Mouse (Mus musculus): ENCODE data around the gene Chd3. TPM values are rescaled to one million over a fixed set of nuclear protein-coding genes. Genes with fewer than 3 reads are reported as not detected.
"Not testable (repeated sequence)": the region's sequence is repeated elsewhere in the genome, so short reads cannot be mapped to it uniquely, and the experiment has no call there.

The Chd3 gene
- polyA plus RNA-seq, 1 experiment from 2014 or later, result 68.0 TPM

DNA sequence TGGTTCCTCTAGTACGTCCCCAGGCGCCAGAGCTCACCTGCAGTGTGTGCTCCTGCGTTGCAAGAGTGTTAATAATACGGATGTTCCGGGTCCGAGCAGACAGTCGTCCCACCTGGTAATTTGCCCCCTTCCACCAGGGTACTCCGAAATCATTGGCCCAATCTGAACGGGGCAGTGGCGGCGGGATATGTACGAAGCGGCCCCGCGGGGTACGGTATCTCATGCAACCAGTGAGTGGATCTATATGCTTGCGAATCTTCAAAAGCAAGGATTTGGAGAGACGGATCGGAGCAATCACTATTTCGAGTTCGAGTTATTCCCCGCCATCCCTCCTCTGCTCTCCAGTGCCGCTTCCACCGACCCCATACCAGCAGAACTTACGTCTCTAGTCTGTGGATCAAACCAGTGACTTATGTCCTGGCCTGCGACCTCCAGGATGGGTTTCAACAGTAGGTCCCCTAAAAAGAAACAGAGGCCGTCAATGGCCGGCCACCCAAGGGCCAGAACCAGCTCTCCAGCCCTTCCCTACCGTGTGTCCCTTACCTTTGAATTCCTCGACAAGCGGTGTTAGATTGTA, 25.5 kb upstream of the Chd3 start:
- not testable (repeated sequence) for ATAC-seq; H3K9me3 ChIP-seq (ENCODE audit: control insufficient read depth, low read length); H3K36me3 ChIP-seq (ENCODE audit: control insufficient read depth, insufficient read depth, low read length); H3K27me3 ChIP-seq (replicated peaks; ENCODE audit: control insufficient read depth, insufficient read depth, low read length)
- Histone ChIP-seq H3K4me2 (ENCODE audit: low read length) (peak overlapping the region; percentile 77), H3K27ac (ENCODE audit: low read depth, low read length) (peak overlapping the region; percentile 99), H3K4me3 (ENCODE audit: low read length) (peak overlapping the region; percentile 78), H3K4me1 (ENCODE audit: control insufficient read depth, insufficient read depth, low read depth, low read length) (peaks cover 13% of the 10 kb centered on the region), H3K9ac (ENCODE audit: low read depth, low read length) (peak overlapping the region; percentile 71)
- under 1% methylated on average over 31 of the region's 31 CpGs for WGBS

DNA sequence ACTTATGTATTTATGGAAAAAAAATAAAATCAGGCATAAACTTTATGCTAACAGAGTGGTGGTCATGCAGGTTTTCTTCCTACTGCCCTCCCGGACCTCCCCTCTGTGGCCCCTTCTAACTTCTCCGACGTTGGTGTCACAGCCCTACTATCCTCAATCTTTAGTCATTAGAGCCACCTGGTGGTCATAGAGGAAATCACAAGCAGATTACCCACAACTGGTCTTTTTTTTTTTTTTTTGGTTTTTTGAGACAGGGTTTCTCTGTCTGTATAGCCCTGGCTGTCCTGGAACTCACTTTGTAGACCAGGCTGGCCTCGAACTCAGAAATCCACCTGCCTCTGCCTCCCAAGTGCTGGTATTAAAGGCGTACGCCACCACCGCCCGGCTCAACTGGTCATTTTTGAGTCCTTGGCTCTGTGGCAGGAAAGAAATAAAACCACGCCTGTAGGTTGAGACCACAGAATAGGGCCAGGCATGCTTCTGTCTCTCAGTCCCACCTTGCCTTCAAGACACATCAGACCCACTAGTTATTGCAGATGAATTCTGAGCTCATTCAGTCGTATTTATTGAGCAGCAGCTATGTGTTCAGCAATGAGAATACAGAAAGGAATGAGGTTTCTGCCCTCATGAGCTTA, 21.3 kb upstream of the Chd3 start:
- Histone ChIP-seq H3K36me3 (ENCODE audit: control insufficient read depth, insufficient read depth, low read length) (no peaks in the 10 kb centered on the region), H3K27ac (ENCODE audit: low read depth, low read length) (no peak overlapping the region), H3K4me3 (ENCODE audit: low read length) (no peak overlapping the region), H3K9ac (ENCODE audit: low read depth, low read length) (no peak overlapping the region), H3K27me3 (replicated peaks; ENCODE audit: control insufficient read depth, insufficient read depth, low read length) (no peaks in the 10 kb centered on the region), H3K4me1 (ENCODE audit: control insufficient read depth, insufficient read depth, low read depth, low read length) (peaks cover 5% of the 10 kb centered on the region), H3K4me2 (ENCODE audit: low read length) (no peak overlapping the region), H3K9me3 (ENCODE audit: control insufficient read depth, low read length) (no peaks in the 10 kb centered on the region)
- ATAC-seq, result peak; percentile 31; the same call in 1 of the 2 replicates
- 54% methylated on average over 10 of the region's 10 CpGs for WGBS

DNA sequence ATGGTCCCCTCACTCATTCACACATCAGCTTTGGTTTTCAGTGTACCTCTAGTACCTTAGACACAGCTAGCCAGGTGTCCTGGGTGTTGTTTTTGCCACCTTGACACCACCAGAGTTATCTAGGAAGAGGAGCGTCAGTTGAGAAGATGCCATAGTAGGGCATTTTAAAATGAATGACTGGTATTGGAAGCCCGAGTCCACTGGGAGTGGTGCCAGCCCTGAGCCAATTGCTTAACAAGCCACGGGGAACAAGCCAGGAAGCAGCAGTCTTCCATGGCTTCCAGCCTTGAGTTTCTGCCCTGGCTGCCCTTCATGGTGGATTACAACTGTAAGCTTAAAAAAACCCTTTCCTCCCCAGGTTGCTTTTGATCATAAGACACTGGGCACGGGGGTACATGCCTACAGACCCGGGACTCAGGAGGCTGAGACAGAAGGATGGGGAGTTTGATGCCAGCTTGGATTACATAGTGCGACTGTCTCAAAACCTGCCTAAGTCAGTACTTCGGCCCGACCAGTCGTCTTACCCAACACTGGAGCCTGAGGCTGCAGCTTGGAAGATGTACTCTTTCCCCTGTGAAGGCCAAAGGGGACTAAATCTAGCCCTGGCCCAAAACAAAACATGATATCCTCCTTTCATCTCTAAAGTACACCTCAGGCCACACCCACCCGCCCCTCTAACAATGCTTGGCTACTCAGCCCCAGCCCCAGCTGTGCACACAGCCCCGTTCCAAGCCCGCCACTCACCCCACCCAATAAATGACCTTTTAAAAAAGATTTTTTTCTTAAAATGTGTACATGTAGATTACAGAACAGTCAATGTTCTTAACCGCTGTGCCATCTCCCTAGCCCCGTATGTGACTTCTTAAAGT, 20.6 kb upstream of the Chd3 start:
- Histone ChIP-seq H3K4me2 (ENCODE audit: low read length) (no peak overlapping the region), H3K9me3 (ENCODE audit: control insufficient read depth, low read length) (no peaks in the 10 kb centered on the region), H3K4me3 (ENCODE audit: low read length) (no peak overlapping the region), H3K9ac (ENCODE audit: low read depth, low read length) (0 out of 2 replicates have a peak overlapping the region, but pooled peaks have one; percentile 11), H3K27ac (ENCODE audit: low read depth, low read length) (no peak overlapping the region), H3K27me3 (replicated peaks; ENCODE audit: control insufficient read depth, insufficient read depth, low read length) (no peaks in the 10 kb centered on the region), H3K36me3 (ENCODE audit: control insufficient read depth, insufficient read depth, low read length) (no peaks in the 10 kb centered on the region), H3K4me1 (ENCODE audit: control insufficient read depth, insufficient read depth, low read depth, low read length) (peaks cover 5% of the 10 kb centered on the region)
- 63% methylated on average over 14 of the region's 14 CpGs for WGBS
- ATAC-seq, result no peak; the same call in 1 of the 2 replicates

DNA sequence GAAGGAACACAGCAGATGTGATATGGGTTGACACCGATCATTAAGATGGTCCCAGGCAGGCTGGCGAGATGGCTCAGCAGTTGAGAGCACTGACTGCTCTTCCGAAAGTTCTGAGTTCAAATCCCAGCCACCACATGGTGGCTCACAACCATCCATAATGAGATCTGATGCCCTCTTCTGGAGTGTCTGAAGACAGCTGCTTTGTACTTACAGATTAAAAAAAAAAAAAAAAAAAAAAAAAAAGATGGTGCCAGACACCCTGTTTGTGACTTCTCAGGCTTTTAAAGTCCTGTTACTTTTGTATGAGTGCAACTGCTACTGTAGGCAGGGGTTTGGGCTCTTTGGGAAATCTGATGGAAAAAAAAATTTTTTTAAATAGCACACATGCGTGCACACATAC, 19.5 kb upstream of the Chd3 start:
- Histone ChIP-seq H3K27me3 (replicated peaks; ENCODE audit: control insufficient read depth, insufficient read depth, low read length) (no peaks in the 10 kb centered on the region), H3K9ac (ENCODE audit: low read depth, low read length) (no peak overlapping the region), H3K4me2 (ENCODE audit: low read length) (no peak overlapping the region), H3K36me3 (ENCODE audit: control insufficient read depth, insufficient read depth, low read length) (no peaks in the 10 kb centered on the region), H3K9me3 (ENCODE audit: control insufficient read depth, low read length) (no peaks in the 10 kb centered on the region), H3K4me3 (ENCODE audit: low read length) (no peak overlapping the region), H3K4me1 (ENCODE audit: control insufficient read depth, insufficient read depth, low read depth, low read length) (no peaks in the 10 kb centered on the region; the same call in 1 of the 2 replicates), H3K27ac (ENCODE audit: low read depth, low read length) (no peak overlapping the region)
- no peak for ATAC-seq
- WGBS, result 100% methylated on average over 4 of the region's 4 CpGs

DNA sequence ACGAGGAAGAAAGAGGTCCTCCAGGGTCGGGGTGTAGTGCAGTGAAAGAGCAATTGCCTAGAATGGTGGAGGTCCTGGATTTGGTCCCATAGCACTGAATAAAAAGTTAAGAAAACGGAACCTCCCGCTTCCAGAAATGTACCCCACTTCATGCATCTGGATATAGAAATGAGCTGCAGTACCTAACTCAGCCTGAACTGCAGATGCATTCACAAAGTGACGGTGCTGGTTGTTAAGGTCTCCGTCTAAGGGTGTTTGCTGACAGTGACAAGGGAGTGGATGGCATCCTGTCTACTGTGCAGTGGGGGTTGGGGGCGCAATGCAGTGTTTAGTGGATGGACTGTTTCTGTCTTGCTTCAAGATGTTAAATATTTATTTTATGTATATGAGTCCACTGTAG, 17.6 kb upstream of the Chd3 start:
- Histone ChIP-seq H3K4me3 (ENCODE audit: low read length) (no peak overlapping the region), H3K27me3 (replicated peaks; ENCODE audit: control insufficient read depth, insufficient read depth, low read length) (no peaks in the 10 kb centered on the region), H3K4me2 (ENCODE audit: low read length) (no peak overlapping the region), H3K27ac (ENCODE audit: low read depth, low read length) (no peak overlapping the region), H3K36me3 (ENCODE audit: control insufficient read depth, insufficient read depth, low read length) (no peaks in the 10 kb centered on the region), H3K9me3 (ENCODE audit: control insufficient read depth, low read length) (no peaks in the 10 kb centered on the region), H3K4me1 (ENCODE audit: control insufficient read depth, insufficient read depth, low read depth, low read length) (no peaks in the 10 kb centered on the region; the same call in 1 of the 2 replicates), H3K9ac (ENCODE audit: low read depth, low read length) (no peak overlapping the region)
- no peak for ATAC-seq
- 86% methylated on average over 7 of the region's 7 CpGs for WGBS

DNA sequence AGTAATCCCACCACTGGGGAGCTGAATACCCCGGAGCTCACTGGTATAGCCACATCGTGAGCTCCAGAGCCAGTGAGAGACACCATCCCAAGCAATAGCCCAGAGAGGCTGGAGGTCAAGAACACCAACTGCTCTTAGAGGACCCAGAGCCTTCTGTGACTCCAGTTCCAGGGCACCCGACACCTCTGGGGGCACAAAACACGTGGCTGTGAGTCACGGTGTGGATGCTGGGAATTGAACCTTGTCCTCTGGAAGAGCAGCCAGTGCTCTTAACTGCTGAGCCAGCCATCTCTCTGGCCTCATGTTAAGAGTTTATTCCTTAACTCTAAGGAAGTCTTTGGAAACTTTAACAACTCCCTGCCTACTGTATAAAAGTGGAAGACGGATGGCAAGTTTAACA, 15.8 kb upstream of the Chd3 start:
- H3K9me3 ChIP-seq (ENCODE audit: control insufficient read depth, low read length), result no peaks in the 10 kb centered on the region
- H3K4me3 ChIP-seq (ENCODE audit: low read length), result no peak overlapping the region
- no peak overlapping the region for H3K4me2 ChIP-seq (ENCODE audit: low read length)
- no peaks in the 10 kb centered on the region for H3K27me3 ChIP-seq (replicated peaks; ENCODE audit: control insufficient read depth, insufficient read depth, low read length)
- H3K27ac ChIP-seq (ENCODE audit: low read depth, low read length), result no peak overlapping the region
- H3K4me1 ChIP-seq (ENCODE audit: control insufficient read depth, insufficient read depth, low read depth, low read length), result no peaks in the 10 kb centered on the region; the same call in 1 of the 2 replicates
- H3K36me3 ChIP-seq (ENCODE audit: control insufficient read depth, insufficient read depth, low read length), result no peaks in the 10 kb centered on the region
- ATAC-seq, result no peak
- H3K9ac ChIP-seq (ENCODE audit: low read depth, low read length), result no peak overlapping the region
- 81% methylated on average over 6 of the region's 6 CpGs for WGBS

DNA sequence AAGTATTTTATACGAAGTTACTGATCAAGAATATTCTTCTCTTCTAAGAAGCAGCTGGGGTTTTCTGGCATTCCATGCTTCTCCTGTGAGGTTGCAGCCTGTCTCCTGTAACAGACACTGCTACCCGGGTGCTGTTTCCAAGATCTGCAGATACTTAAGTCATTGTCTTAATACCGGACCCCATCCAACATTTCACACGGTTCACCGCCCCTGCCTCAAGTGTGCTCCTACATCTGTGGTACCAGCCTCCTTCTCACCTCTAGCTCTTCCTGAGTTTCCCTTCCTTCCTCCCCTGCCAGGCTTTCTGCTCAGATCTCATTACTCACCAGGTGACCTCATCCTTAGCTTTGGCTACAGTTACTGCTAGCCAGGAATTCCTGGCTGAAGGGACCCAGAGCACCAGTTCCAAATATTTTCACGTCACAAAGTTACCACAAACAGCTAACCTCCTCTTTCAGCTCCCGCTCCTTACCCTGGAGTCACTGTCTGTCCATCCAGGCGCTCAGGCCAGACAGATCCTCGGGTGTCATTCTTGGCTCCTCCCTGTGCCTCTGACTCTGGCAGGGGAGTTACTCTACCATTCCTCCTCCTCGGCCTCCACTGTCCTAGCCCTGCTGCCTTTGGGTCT, 13.4 kb upstream of the Chd3 start:
- H3K4me1 ChIP-seq (ENCODE audit: control insufficient read depth, insufficient read depth, low read depth, low read length), result no peaks in the 10 kb centered on the region
- no peak overlapping the region for H3K9ac ChIP-seq (ENCODE audit: low read depth, low read length)
- no peaks in the 10 kb centered on the region for H3K36me3 ChIP-seq (ENCODE audit: control insufficient read depth, insufficient read depth, low read length)
- no peak overlapping the region for H3K4me2 ChIP-seq (ENCODE audit: low read length)
- 66% methylated on average over 10 of the region's 10 CpGs for WGBS
- H3K4me3 ChIP-seq (ENCODE audit: low read length), result no peak overlapping the region
- H3K27ac ChIP-seq (ENCODE audit: low read depth, low read length), result no peak overlapping the region
- H3K27me3 ChIP-seq (replicated peaks; ENCODE audit: control insufficient read depth, insufficient read depth, low read length), result no peaks in the 10 kb centered on the region
- ATAC-seq, result no peak
- no peaks in the 10 kb centered on the region for H3K9me3 ChIP-seq (ENCODE audit: control insufficient read depth, low read length)

DNA sequence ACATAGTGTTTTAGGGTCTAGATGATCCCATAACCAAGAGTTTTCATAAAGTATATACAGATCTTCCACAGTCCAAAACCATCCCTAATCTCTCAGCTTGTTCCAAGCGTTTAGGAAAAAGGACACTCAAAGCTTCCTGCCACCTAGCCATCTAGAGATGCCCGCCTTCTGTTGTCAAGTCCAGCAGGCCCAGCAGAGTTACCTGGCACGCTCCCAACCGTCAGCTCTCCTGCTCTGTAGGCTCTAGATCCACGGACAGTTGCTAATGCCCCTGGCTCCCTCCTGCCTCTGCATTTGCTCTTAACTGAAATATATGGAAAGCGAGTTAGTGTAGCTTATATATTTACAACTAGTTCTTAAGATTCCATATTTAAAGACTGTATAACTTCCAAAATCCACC, 12.2 kb upstream of the Chd3 start:
- H3K36me3 ChIP-seq (ENCODE audit: control insufficient read depth, insufficient read depth, low read length), result no peaks in the 10 kb centered on the region
- 77% methylated on average over 6 of the region's 6 CpGs for WGBS
- no peaks in the 10 kb centered on the region for H3K4me1 ChIP-seq (ENCODE audit: control insufficient read depth, insufficient read depth, low read depth, low read length)
- H3K4me3 ChIP-seq (ENCODE audit: low read length), result no peak overlapping the region
- H3K4me2 ChIP-seq (ENCODE audit: low read length), result no peak overlapping the region
- no peak overlapping the region for H3K9ac ChIP-seq (ENCODE audit: low read depth, low read length)
- no peak overlapping the region for H3K27ac ChIP-seq (ENCODE audit: low read depth, low read length)
- no peaks in the 10 kb centered on the region for H3K9me3 ChIP-seq (ENCODE audit: control insufficient read depth, low read length)
- ATAC-seq, result no peak
- no peaks in the 10 kb centered on the region for H3K27me3 ChIP-seq (replicated peaks; ENCODE audit: control insufficient read depth, insufficient read depth, low read length)

DNA sequence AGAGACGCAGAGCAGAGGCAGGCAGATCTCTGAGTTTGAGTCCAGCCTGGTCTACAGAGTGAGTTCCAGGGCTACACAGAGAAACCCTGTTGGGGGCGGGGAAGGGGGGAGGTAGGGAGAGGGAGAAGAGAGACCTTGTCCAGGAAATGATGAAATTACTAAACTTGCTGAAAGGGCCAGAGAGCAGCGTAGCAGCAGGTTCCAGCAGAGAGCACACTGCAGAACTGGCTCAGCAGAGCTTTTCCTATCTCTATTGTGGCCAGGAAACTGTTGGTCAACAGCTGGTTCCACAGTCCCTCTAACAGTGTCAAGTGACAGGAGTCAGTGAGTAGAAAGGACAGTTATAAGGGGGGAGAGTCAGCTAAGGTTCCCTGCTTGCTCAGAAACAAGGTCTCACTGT, 10.4 kb upstream of the Chd3 start:
- Histone ChIP-seq H3K9me3 (ENCODE audit: control insufficient read depth, low read length) (no peaks in the 10 kb centered on the region), H3K4me3 (ENCODE audit: low read length) (no peak overlapping the region), H3K36me3 (ENCODE audit: control insufficient read depth, insufficient read depth, low read length) (no peaks in the 10 kb centered on the region), H3K27ac (ENCODE audit: low read depth, low read length) (no peak overlapping the region), H3K27me3 (replicated peaks; ENCODE audit: control insufficient read depth, insufficient read depth, low read length) (no peaks in the 10 kb centered on the region), H3K4me1 (ENCODE audit: control insufficient read depth, insufficient read depth, low read depth, low read length) (no peaks in the 10 kb centered on the region), H3K9ac (ENCODE audit: low read depth, low read length) (no peak overlapping the region), H3K4me2 (ENCODE audit: low read length) (no peak overlapping the region)
- ATAC-seq, result no peak
- WGBS, result 83% methylated on average over 3 of the region's 3 CpGs

All from hindbrain, embryonic 16.5 days (tissue).